Mouse (Mus musculus) cerebellum, postnatal 4 days (tissue): ENCODE results near the gene Mad1l1.
A peak's percentile ranks its signal among the peaks of the same experiment; 100 is the strongest.

ENCODE experiments used
- DNase-seq, 2 experiments: peaks; one replicate each; pipeline ENCODE4 v3.0.0; 2022; ENCODE audit warnings: low spot score in 2 of 2, mixed read lengths in 1 of 2

The Mad1l1 gene

GRCm38 (mm10) chr5:140324058-140324457 is 2.7 kb upstream of the Mad1l1 start:
- no peak for DNase-seq

GRCm38 (mm10) chr5:140321756-140322575 is 614 bp upstream of the Mad1l1 start:
- no peak for DNase-seq

DNA sequence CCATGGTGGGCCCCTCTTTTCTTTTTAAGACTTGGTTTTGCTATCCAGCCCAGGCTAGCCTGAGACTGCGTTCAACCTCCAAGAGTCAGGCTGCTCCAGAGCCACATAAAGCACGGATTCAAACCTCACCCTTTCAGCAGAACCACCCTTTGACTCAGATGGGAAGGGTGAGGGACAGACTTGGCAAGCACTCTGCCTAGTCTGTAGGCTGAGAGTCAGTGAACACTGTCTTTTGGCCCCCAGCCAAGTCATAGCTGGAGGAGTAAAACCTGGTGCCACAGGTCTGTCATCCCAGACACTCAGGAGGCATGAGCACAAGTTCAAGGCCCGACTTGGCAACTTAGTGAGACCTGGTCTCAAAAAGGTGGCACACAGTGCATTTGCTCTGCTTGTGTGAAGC is 4.6 kb downstream of the Mad1l1 start:
- no peak for DNase-seq

GRCm38 (mm10) chr5:140307602-140308001 is 13.8 kb downstream of the Mad1l1 start:
- no peak for DNase-seq

- DNase-seq: no peak
Measured at GRCm38 (mm10) chr5:140306016-140306415, 15.3 kb downstream of the Mad1l1 start.

- DNase-seq: no peak
Measured at GRCm38 (mm10) chr5:140298291-140298690, 23.1 kb downstream of the Mad1l1 start.

DNA sequence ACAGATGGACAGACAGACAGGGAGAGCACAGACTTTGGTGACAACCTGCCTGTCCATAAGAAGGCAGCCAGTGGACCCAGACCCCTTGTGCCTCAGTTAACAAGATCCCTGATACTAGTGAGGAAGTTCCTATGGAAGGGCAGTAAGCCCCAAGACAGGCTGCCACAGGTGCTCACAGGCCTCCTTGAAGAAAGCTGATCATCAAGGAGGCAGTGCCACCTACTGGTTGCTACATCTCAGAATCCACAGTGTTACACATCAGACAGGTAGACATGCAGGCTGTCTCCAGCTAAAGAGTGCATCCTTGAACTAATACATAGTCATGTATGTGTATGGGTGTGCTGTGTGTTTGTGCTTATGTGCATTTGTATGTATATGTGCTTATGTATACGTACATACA is 29.2 kb downstream of the Mad1l1 start:
- peak; percentile 34 to 58 for DNase-seq

DNA sequence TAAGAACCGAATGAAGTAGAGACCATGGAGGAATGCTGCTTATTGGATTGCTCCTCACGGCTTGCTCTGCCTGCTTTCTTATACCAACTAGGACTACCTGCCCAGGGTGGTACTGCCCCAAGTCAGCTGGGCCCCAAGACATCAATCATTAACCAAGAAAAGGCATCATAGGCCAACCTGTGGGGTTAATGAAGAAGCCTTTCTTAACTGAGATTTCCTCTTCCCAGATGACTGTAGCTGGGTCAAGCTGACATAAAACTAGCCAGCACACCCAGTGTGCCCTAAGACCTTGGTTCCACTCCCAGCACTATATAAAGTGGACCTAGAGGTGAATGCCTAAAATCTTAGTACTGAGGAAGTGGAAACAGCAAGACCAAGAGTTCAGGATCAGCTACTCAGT is 32.2 kb downstream of the Mad1l1 start:
- no peak for DNase-seq

- peak in 1 of 2 experiments; percentile 16 for DNase-seq
Measured at GRCm38 (mm10) chr5:140288287-140288686, 33.1 kb downstream of the Mad1l1 start.

DNA sequence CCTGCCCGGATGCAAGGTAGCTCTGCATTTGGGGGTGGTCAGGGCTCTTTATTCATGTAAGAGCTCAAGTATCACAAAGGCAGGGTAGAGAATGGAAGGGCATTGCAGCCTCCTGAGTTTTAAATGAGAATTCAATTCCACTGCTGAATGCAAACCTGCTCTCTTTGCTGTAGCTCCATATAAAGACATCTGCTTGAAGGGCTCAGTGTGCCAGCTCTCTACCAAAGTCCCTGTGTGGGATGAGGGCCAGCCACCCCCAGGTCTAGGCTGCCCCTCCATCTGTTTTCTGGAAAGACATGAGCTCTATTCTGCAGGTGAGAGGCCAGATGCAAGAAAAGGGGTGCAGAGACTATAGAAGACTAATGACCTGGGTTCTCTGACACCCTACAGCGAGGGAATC is 36.6 kb downstream of the Mad1l1 start:
- DNase-seq: no peak

GRCm38 (mm10) chr5:140284011-140284410 is 37.3 kb downstream of the Mad1l1 start:
- DNase-seq: no peak

DNA sequence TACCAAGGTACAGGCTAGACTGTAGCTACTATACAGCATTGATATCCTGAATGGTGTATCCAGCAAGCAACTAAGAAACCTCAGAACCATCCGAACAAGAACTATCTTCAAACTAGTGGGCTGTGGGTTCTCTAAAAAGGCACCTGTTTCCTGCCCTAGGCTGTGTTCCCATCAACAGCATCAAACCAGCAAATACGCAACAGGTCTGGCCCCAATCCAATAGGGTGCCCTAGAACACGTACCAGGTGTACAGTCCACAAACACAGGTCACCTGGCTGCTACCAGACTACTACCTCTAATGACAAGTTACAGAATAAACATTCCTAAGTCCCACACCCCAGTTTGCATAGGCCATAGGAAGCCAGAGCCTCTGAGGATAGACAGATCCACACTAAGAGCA is 38.5 kb downstream of the Mad1l1 start:
- no peak for DNase-seq

GRCm38 (mm10) chr5:140282376-140282775 is 39.0 kb downstream of the Mad1l1 start:
- peak; percentile 31 to 69 for DNase-seq

- no peak for DNase-seq
Measured at GRCm38 (mm10) chr5:140280205-140280604, 41.1 kb downstream of the Mad1l1 start.

- no peak for DNase-seq
Measured at GRCm38 (mm10) chr5:140276779-140277178, 44.6 kb downstream of the Mad1l1 start.

- DNase-seq: no peak
Measured at GRCm38 (mm10) chr5:140270976-140271685, 50.2 kb downstream of the Mad1l1 start.

DNA sequence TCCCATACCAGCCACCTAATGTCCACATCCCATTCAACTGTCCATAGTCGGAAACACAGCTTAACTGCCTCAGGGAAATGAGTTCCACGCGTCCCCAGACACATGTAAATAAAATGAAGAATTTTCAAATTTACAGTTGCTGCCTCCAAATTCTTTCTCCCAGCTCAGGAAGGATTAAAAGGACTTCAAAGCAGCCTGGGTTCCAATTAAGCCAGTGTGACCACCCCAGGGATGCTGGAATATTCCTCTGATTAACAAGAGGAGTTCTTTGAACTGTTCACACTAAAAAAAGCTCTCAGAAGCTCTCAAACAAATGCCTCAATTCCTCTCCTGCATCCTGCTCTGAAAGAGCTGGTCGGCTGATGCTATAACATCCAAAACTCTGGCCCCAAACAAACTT is 53.0 kb downstream of the Mad1l1 start:
- no peak for DNase-seq

DNA sequence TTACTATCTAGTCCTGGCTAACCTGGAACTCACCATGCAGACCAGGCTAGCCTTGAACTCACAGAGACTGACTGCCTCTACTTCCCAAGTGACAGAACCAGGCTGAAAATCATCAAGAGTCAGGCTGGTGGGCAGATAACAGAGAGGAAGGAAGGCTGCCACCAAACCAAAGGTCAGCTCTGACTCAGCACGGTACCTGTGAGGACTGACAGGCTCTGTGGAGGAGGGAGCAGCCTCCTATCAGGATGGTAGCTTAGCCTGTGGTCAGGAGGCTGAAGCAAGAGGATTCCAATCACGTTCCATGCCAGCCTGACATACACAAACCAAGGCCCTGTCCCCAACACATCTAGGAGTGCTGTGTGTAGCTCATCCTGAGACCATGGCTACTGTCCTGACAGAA is 54.3 kb downstream of the Mad1l1 start:
- no peak for DNase-seq

DNA sequence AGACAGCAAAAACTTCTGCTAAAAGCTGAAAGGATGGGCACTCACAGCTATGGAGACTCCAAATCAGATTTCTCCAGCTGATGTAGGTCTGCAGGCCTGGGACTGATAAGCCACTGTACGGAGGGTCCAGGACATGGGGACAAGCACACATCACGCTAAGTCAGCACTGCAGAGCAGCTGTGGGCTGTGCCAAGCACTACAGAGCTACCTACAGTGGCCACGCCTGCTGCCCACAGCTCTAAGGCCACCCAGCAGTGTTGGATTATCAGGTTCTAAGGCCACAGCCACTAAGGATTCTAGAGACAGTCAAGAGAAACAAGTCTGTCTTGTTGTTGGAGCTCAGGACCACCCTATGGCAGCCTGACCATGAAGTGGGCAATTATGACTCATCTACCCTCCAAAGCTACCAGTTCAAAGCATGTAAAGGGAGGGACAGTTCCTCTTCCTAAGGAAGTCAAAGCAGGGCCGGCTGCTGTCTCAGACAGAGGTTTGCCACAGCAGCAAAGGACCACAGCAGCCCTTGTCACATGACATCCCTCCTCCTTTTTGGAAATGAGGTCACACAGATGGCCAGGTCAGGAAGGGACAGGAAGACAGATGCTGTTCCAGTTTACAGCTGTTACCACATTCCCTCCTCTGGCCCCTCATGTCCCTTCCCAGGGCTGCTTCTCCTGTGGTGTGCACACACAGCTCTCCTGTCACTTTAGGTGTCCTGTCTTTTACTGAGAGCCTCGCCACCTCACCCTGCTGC is 56.4 kb downstream of the Mad1l1 start:
- no peak for DNase-seq

- no peak for DNase-seq
Measured at GRCm38 (mm10) chr5:140263754-140264749, 57.3 kb downstream of the Mad1l1 start.

DNA sequence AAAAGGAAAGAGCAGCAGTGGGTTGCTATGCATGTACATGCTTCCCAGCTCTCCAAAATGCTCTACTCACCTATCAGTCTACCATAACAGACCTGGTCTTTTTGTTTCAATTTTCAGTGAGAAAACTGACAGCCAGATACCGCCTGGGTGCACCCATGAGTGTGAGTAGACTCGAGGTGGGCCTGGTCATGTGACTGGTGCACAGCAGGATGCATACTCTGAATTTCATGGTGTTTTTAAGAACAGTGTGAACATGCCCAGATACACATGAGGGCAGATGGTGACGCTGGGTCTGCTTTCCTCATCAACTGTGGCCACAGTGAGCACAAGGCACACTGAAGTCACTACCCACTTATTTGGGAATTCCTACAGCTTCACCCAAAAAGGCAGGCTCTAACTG is 59.0 kb downstream of the Mad1l1 start:
- DNase-seq: no peak
